In the genomic region with DNA sequence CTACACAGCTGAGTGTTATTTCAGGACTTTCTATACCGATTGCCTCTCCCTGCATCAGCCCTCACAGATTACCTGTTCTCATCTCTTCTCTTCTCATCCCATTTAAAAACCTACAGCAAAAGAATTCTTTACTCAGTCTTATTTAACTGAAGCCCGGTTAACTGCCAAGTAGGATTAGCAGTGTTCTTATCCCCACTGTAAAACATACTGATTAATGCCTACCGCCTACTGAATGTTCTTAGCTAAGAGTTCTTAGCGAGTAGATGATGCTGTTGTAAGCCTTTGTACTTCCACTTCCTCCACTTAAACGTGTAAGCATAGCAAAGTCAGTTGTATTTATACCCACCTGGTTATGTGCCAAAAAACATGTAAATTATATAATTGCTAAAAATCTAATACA, we compare ENCODE assay signal across 19 mouse cellular contexts. TPM values are rescaled to one million over a fixed set of nuclear protein-coding genes. Genes with fewer than 3 reads are reported as not detected.
DNase-seq lines count a peak whose midpoint lies in the region.
"Had no signal": no experiment of that assay in that cellular context is flagged by ENCODE, and none has a peak within 500 bp of the region (broad histone marks: within the 10 kb centered on the region; RNA-seq: fewer than 3 reads in every experiment).

No protein-coding gene starts in this region.

- DNase-seq in retina, adult 2 months (ENCODE audit: low read depth, low spot score), result peak; percentile 13
- DNase-seq in retina, postnatal 1 day, result no peak
- DNase-seq in A20 (ENCODE audit: low read depth, low spot score), result peak; percentile 37
- peak; percentile 65 for DNase-seq in fat pad, adult 2 months (ENCODE audit: extremely low read depth, low read depth, low spot score)
- peak; percentile 39 for DNase-seq in telencephalon, adult 2 months (ENCODE audit: low read depth, low spot score)
- no peak for DNase-seq in adrenal gland, postnatal 36 days
- DNase-seq in layer of hippocampus, postnatal 25 days (ENCODE audit: extremely low spot score in 1 of 2, low spot score in 1 of 2), result no peak
- DNase-seq in layer of hippocampus, adult 11-12 months (ENCODE audit: low spot score), result no peak
- DNase-seq: adrenal gland, adult 2 months; adrenal gland, postnatal 10 days; adrenal gland, postnatal 25 days; cerebellum, adult 11 months; cerebellum, adult 18-20 months; cerebellum, adult 8-10 months; cerebellum, adult 9-11 months; cerebellum, postnatal 14 days; cerebellum, postnatal 36 days; embryo, embryonic 11 days; forebrain, postnatal 0 days had no signal

RNA-seq across cellular contexts. Expression of gene Hmg20a, which starts 42.6 kb away (rescaled TPM):
- total RNA-seq in adrenal gland, postnatal 36 days (2021), result 10 to 100 TPM; 37.8 to 38.6 TPM
- total RNA-seq in layer of hippocampus, postnatal 25 days (2021), result 10 to 100 TPM; 70.3 to 71.2 TPM

RNA-seq across cellular contexts. Expression of gene Peak1, which starts 43.1 kb away (rescaled TPM):
- total RNA-seq in adrenal gland, postnatal 36 days (2021), result 10 to 100 TPM; 49.3 to 64.5 TPM
- total RNA-seq in layer of hippocampus, postnatal 25 days (2021), result 10 to 100 TPM; 47.7 to 54.3 TPM

Comparison
In these comparisons a context has a peak if more than half of its experiments do, and no peak if none do; other contexts are left out.
1. DNase-seq: peak in retina, adult 2 months (single experiment), A20 (single experiment), fat pad, adult 2 months (single experiment) and telencephalon, adult 2 months (single experiment); none in retina, postnatal 1 day (single experiment), adrenal gland, postnatal 36 days (0 of 2), layer of hippocampus, postnatal 25 days (0 of 2) and layer of hippocampus, adult 11-12 months (single experiment).